Mouse (Mus musculus) cerebellum, postnatal 36 days (tissue): ENCODE measurements at regions not wholly inside any gene's neighbourhood (a gene's known extent, or its start where the extent isn't known, plus 50 kb on each side); places are given as distances from the start of the nearest gene placed in this dataset.

ENCODE experiments used
- DNase-seq, 2 experiments: peaks; one replicate each; pipeline ENCODE4 v3.0.0; 2021 to 2022; ENCODE audit warnings: mixed read lengths in 2 of 2

DNA sequence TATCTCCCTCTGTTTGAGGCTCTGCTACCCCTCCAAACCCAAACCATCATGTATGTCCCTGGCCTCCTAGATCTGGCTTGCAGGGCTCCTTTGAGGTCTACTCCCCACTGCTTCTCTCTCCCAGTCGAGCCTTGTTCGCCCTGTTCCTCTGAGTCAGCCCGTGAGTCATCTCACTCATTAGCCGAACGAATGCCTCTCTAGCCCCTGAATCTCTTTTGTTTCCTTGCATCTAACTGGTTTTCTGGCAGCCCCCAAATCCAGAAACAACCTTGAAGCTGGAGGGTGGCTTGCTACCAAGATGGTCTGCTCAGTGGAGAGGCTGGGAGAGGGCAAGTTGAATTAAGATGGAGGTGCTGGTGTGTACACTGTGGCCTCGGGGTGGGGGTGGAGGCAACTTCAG lies 66.3 kb upstream of the Mkln1 start:
- DNase-seq: no peak

DNA sequence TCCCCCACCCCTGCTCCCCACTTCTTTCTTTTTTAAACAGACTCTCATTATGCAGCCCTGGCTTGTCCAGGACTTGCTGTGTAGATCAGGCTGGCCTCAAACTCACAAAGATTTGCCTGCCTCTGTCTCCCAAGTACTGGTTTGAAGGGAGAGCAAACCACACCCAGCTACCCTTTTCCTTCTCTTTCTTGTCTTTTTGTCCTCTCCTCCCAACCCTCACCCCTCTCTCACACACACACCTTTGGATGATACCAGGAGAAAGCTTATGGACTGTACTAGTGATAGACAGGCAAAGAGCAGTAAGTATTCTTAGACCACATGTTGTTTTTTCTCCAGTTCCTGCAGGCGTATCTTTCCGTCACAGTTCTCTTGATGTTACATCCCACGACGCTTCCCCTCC lies 65.8 kb upstream of the Mkln1 start:
- DNase-seq: no peak

DNA sequence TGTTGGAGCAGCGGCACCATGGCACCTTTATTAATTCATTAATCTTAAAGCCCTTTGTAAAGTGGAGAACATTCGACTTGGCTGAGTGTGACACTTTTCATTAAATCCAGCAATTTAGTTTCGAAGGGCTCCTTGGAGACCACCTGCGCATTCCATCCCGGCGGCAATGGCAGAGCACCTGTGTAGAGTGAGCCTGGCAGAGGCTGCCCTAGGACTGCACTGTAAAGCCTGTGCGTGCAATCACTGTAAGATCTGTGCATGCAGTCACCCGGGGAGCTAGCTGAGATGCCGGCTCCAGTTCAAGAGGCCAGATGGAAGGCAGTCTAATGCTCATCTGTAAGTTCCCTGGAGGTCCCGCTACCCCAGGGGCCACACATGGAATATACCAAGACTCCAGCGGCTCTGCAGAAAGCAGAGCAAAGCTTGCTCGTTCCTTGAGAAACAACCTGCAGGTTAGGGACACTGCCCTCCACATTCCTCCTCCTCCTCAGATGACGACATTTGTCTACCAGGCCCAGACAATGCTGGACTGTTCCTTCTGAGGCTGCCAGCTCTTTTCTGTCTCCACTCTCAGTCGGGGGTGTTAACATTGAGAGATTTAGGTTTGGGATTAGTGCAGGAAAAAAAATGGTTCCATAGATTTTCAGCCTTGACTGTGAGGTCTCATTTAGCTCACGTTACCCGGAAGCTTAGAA lies 65.2 kb upstream of the Mkln1 start:
- DNase-seq: no peak

DNA sequence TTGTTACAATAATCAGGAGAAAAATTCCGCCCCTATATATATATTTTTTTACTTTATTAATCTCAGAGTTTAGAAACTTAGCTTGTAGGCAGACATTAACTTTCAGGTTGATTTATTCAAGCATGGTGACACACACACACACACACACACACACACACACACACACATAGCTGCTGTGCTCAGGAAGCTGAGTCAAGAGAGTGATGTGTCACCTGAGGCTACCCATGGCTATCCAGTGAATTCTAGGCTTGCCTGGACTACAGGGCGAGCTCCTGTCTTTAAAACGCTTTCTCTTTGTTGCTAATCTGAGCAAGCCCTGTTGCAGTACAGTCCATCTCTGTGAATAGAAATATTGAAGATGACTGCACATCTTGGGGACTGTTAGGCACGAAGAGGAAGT lies 64.4 kb upstream of the Mkln1 start:
- no peak for DNase-seq

DNA sequence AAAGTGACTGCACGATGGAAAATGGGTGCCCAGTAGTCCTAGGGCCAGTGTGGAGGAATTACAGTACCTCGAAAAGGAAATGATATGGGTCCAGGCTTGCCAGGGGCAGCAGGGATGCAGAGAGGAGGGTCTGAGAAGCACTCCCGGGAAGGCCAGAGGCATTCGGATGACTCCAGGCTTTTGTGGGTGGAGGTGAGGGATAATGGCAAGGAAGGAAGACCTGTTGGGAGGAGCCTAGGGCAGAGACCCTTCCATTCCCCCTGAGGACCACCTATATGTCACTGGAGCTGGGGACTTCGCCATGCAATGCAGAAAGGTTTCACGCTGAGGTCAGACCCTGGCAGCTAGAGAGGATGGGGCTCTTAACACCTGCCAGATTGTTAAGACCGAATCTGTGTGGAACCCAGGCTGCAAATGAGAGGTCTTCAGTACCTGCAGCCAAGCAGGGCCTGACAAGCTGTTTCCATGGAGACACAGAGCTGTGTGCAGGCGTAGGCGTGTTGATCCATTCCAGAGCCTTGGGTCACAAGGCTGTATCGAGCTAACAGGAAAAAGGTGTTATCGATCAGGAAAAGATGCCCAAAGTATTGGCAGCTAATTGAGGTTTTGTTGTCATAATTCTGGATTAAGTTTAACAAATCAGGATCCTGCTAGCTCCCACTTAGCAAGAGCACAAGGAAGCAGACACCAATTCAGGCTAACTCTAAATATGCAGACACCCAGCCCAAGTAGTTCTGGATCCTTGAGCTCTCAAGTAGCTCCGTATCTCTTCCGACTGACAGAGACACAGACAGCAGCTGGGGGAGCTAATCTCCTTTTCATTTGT lies 59.2 kb upstream of the Mkln1 start:
- DNase-seq: no peak

DNA sequence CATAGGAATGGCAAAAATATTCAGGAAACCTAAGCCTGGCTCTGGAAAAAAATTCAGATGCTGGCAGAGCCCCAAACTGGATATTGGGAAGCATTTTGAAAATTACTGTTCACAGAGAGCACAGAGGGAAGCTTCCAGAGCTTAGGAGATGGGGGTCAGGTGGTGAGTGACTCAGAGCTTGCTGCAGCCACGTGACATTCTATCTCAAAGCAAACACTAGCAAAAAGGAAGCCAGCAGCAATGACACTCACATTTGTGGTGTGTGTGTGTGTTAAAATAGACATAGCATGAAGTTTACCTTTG lies 58.6 kb upstream of the Mkln1 start:
- no peak for DNase-seq

DNA sequence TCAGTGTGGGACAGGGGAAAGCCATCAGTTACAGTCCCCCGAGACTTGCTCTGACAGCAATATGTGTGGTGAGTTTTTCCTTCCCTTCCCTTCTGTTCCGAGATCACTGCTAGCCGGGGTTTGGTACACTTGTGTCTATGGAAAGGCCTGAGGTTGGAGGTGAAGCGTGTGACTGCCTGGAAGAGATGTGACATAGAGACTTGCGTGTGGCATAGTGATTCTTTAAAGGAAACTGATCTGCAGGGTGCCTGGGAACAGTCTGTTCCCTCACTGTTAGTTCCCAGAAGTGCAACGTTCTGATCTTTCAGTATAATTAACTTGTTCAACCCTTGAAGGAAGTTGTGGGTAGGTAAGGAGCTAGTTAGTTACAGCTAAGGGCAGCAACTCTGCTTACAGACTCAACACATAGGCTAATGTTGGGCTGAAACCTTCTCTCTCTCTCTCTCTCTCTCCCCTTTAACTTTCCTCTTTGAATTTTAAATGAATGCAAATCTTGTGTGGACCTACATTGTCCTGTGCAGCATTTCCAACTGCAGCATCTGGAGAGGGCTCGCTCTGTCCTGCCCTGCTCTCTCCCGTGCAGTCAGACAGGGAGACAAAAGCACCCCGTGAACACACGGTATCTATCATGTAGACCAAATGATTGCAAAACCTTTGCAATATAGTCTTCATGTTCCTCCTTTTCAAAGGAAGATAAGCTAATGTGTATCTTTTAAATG lies 53.0 kb upstream of the Mkln1 start:
- DNase-seq: no peak

DNA sequence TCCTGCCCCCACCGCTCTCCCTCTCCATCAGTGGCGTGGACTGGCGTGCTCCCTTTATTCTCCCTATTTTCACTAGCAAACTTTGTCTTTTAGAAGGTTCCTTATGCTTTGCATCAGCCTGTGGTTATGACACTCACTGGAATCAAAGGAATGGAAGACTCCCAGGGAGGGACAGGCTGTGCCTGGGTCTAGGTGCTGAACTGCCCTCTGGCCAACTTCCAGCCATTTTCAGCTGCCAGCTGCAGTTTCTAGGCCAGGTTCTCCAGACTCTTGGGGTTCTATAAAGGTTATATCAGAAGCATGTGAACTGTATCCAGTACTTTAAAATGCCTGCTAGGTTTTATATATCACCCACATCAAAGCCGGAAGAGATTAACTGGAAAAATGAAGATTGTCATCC lies 50.2 kb upstream of the Mkln1 start:
- DNase-seq: no peak
